Mouse (Mus musculus) adrenal gland (tissue): ENCODE measurements around the gene Serpinb9g.
"Not testable (repeated sequence)": the region's sequence is repeated elsewhere in the genome, so short reads cannot be mapped to it uniquely, and the experiment has no call there.

Source experiments
- intact Hi-C: fragments of 180-260 bp; cut with DNase I; formaldehyde crosslinking; loops from one replicate; pipeline ENCODE4 v1.15.1; 2025
- long read RNA-seq, 2 experiments: library from polyadenylated mRNA; unstranded; transcript quantifications; one replicate each; pipeline ENCODE4 v2.0.0; 2020; ENCODE audit warnings: borderline replicate concordance in 1 of 2; ENCODE audit not compliant: insufficient replicate concordance in 1 of 2

Serpinb9g gene
- long read RNA-seq, experiment 1 = 0 reads
- long read RNA-seq, experiment 2 = 0 reads

GRCm38 (mm10) chr13:33484490-33484889 is at the start of gene Serpinb9g:
TSS of gene Serpinb9g (plus strand) at chr13:33484790.
- intact Hi-C loops = not testable (repeated sequence)

DNA sequence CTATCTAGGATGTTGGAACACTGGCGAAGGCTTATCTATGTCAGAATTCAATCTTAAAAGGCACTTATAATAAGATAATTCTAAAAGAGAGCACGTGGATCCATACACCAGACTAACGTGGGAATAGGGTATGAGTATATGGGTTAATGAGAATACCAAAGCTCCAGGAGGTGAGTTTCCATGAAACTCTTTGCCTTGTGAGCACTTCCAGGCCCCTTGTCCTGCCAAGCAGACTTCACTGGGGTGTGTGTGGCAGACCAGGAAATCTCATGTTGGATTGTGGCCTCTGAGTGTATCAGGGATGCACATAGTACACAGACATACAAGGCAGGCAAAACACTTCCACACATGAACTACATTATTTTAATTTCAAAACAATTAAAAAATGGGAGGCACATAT is 718 bp upstream of the Serpinb9g start:
- intact Hi-C loops = not testable (repeated sequence)

GRCm38 (mm10) chr13:33524629-33525028 is 40.0 kb downstream of the Serpinb9g start:
- intact Hi-C loops = no loop called here

GRCm38 (mm10) chr13:33532814-33533213 is 48.2 kb downstream of the Serpinb9g start:
- intact Hi-C loops = no loop called here
